Mouse (Mus musculus): ENCODE measurements at regions not wholly inside any gene's neighbourhood (a gene's known extent, or its start where the extent isn't known, plus 50 kb on each side); places are given as distances from the start of the nearest gene placed in this dataset.

DNA sequence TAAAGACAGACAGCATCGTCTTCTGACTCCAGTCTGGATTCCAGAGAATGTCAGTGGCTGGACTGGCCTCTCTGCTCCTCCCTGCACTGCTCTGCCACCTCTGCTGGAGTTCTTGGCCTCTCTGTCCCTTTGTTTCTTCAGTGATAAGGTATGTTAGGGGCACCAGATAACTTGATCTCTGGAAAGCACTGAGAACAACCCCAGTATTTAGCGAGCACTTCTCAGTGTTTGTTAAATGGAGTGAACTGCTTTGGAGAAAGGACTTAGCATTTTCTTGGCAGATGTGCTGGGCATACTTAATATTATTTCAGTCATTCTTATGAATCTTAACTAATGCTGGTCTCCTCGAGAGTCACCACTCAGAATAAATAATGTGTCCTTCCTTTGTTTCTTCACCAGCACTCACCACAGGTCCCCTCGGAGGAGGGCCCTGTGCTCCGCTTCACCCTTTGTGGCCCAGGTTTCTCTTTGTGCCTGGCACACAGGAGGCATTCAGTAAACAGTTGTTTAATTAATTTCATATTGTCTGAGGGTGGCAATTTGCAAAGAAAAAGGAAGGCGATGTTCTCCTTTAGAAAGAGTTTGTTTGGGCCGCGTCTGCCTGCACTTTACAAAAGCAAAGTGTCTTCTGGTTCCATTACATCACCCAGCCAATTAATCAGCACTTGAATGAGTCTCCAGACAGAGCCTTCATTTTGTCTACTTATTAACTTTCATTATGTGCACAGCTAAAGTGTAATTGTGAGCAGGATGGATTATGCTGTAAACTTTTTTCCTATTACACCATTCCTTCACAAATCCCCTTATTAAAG is 307.1 kb upstream of the Adamts16 start:
- TF ChIP-seq EP300 (IDR thresholded peaks at IDR 0.05; ENCODE audit: low read depth): no peak
- no peak for TF ChIP-seq CTCF (IDR thresholded peaks at IDR 0.05; ENCODE audit: low read depth)
